Mouse (Mus musculus) thymus, postnatal 0 days (tissue): ENCODE data around the gene D430019H16Rik. TPM values are rescaled to one million over a fixed set of nuclear protein-coding genes. Genes with fewer than 3 reads are reported as not detected.

Source experiments
- DNase-seq: peaks from one replicate; pipeline ENCODE4 v3.0.0-alpha.2; 2015; ENCODE audit warnings: low spot score
- polyA plus RNA-seq: library from polyadenylated mRNA; unstranded; fragments of >200 nt; fragmentation: Nextera tagmentation; extraction: Ambion mirVana; gene quantifications from 2 replicates; pipeline ENCODE4 v1.2.1, GENCODE M21; 2015

D430019H16Rik gene
- polyA plus RNA-seq, 1 experiment from 2014 or later, result 0.36 TPM

- peak; percentile 22 for DNase-seq
Measured at GRCm38 (mm10) chr12:105483503-105483902, 29.8 kb downstream of the D430019H16Rik start.

GRCm38 (mm10) chr12:105490227-105490626, 36.6 kb downstream of the D430019H16Rik start:
- DNase-seq, result no peak

- no peak for DNase-seq
Measured at GRCm38 (mm10) chr12:105490794-105491193, 37.1 kb downstream of the D430019H16Rik start.

GRCm38 (mm10) chr12:105494796-105495195, 41.1 kb downstream of the D430019H16Rik start:
- DNase-seq, result no peak

- DNase-seq, result peak; percentile 57
Measured at GRCm38 (mm10) chr12:105497894-105498293, 44.2 kb downstream of the D430019H16Rik start.

GRCm38 (mm10) chr12:105498423-105498822, 44.8 kb downstream of the D430019H16Rik start:
- no peak for DNase-seq

GRCm38 (mm10) chr12:105498842-105499241, 45.2 kb downstream of the D430019H16Rik start:
- DNase-seq, result no peak

GRCm38 (mm10) chr12:105500940-105501339, 47.3 kb downstream of the D430019H16Rik start:
- no peak for DNase-seq

GRCm38 (mm10) chr12:105504736-105505135, 51.1 kb downstream of the D430019H16Rik start:
- DNase-seq, result peak; percentile 20

GRCm38 (mm10) chr12:105511109-105511508, 57.5 kb downstream of the D430019H16Rik start:
- DNase-seq, result no peak

GRCm38 (mm10) chr12:105511671-105512502, 58.2 kb downstream of the D430019H16Rik start:
- no peak for DNase-seq

- DNase-seq, result no peak
Measured at GRCm38 (mm10) chr12:105514111-105514510, 60.5 kb downstream of the D430019H16Rik start.

GRCm38 (mm10) chr12:105517026-105517675, 63.5 kb downstream of the D430019H16Rik start:
- DNase-seq, result no peak

- DNase-seq, result no peak
Measured at GRCm38 (mm10) chr12:105519851-105520250, 66.2 kb downstream of the D430019H16Rik start.

- DNase-seq, result no peak
Measured at GRCm38 (mm10) chr12:105521170-105521762, 67.6 kb downstream of the D430019H16Rik start.

GRCm38 (mm10) chr12:105523737-105524136, 70.1 kb downstream of the D430019H16Rik start:
- DNase-seq, result no peak

- no peak for DNase-seq
Measured at GRCm38 (mm10) chr12:105526186-105526585, 72.5 kb downstream of the D430019H16Rik start.

- no peak for DNase-seq
Measured at GRCm38 (mm10) chr12:105526829-105527228, 73.2 kb downstream of the D430019H16Rik start.

- no peak for DNase-seq
Measured at GRCm38 (mm10) chr12:105529545-105529944, 75.9 kb downstream of the D430019H16Rik start.

GRCm38 (mm10) chr12:105531724-105532371, 78.2 kb downstream of the D430019H16Rik start:
- DNase-seq, result no peak

GRCm38 (mm10) chr12:105534842-105535241, 81.2 kb downstream of the D430019H16Rik start:
- no peak for DNase-seq
